ENCODE assay signal across 8 mouse cellular contexts in the genomic region with DNA sequence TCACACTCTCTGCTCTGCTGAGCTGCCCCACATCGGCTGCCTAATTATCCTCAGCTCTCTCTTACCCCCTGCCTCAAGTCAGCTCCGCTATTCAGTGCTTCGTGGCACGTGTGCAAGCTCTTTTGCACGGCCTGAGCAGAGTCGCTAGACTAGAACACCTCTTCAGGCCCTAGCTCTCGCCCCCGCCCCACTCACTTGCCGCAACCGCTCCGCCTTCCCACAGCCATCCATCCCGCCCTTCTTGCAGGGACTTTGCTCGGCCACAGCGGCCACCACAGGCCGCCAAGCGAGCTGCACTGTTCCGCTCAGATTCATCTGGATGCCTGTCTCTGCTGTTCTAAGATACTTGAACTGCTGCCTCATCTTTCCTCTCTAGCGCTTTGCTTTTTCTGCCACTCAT. TPM values are rescaled to one million over a fixed set of nuclear protein-coding genes. Genes with fewer than 3 reads are reported as not detected.
DNase-seq lines count a peak whose midpoint lies in the region; ATAC-seq and TF ChIP-seq lines count a peak whose summit lies in the region.

No protein-coding gene starts in this region.

- H3K9me3 ChIP-seq in hindbrain, embryonic 11.5 days (ENCODE audit: control insufficient read depth, low read length), result no peaks in the 10 kb centered on the region
- H3K9me3 ChIP-seq in lung, postnatal 0 days (ENCODE audit: low read length), result no peaks in the 10 kb centered on the region

- H3K27ac ChIP-seq in hindbrain, embryonic 11.5 days (ENCODE audit: low read depth, low read length), result no peak overlapping the region
- H3K27ac ChIP-seq in lung, postnatal 0 days (ENCODE audit: low read length), result no peak overlapping the region

- peak overlapping the region; percentile 39 for H3K4me3 ChIP-seq in hindbrain, embryonic 11.5 days (ENCODE audit: low read depth, low read length)
- H3K4me3 ChIP-seq in lung, postnatal 0 days (ENCODE audit: low read depth, low read length), result 0 out of 2 replicates have a peak overlapping the region, but pooled peaks have one; percentile 8

- TF ChIP-seq EP300 in lung, postnatal 0 days (IDR thresholded peaks at IDR 0.05), result no peak

- POLR2A ChIA-PET in Patski (lab: Charles Lee), result interaction anchor here (0.6 kb wide), 1 partner anchor 22 kb away, joined by 3 read pairs; no protein-coding TSS in a partner anchor

- peak overlapping the region; percentile 71 for H3K4me2 ChIP-seq in hindbrain, embryonic 11.5 days (replicated peaks; ENCODE audit: low read depth, low read length)
- H3K4me2 ChIP-seq in lung, postnatal 0 days (replicated peaks; ENCODE audit: low read depth, low read length), result peak overlapping the region; percentile 57

- DNase-seq in Patski (ENCODE audit: low read depth, low spot score), result no peak
- DNase-seq in cerebellum, adult 9-11 months, result peak; percentile 77
- DNase-seq in frontal cortex, adult 2 months (ENCODE audit: extremely low spot score in 1 of 2, low spot score in 1 of 2), result peak; percentile 28 to 82
- peak; percentile 85 for DNase-seq in hindbrain, embryonic 11.5 days (ENCODE audit: low spot score)
- peak; percentile 74 to 81 for DNase-seq in layer of hippocampus, postnatal 10 days (ENCODE audit: low spot score in 2 of 2)
- DNase-seq in lung, postnatal 0 days (ENCODE audit: low spot score), result peak; percentile 91
- DNase-seq in ovary, postnatal 10 days (ENCODE audit: low spot score), result peak; percentile 9
- peak; percentile 85 for DNase-seq in thymus, postnatal 0 days (ENCODE audit: low spot score)

- H3K36me3 ChIP-seq in hindbrain, embryonic 11.5 days (ENCODE audit: control insufficient read depth, insufficient read depth, low read length), result no peaks in the 10 kb centered on the region
- no peaks in the 10 kb centered on the region for H3K36me3 ChIP-seq in lung, postnatal 0 days (ENCODE audit: insufficient read depth, low read length)

- H3K27me3 ChIP-seq in Patski, result no peaks in the 10 kb centered on the region
- H3K27me3 ChIP-seq in hindbrain, embryonic 11.5 days (ENCODE audit: control insufficient read depth, insufficient read depth, low read length), result no peaks in the 10 kb centered on the region
- H3K27me3 ChIP-seq in lung, postnatal 0 days (replicated peaks; ENCODE audit: insufficient read depth, low read length), result no peaks in the 10 kb centered on the region

- peak; percentile 58 for TF ChIP-seq CTCF in Patski (IDR thresholded peaks at IDR 0.05)
- TF ChIP-seq CTCF in lung, postnatal 0 days (IDR thresholded peaks at IDR 0.05), result peak; percentile 89

- H3K9ac ChIP-seq in hindbrain, embryonic 11.5 days (ENCODE audit: low read depth, low read length), result peak overlapping the region; percentile 64
- no peak overlapping the region for H3K9ac ChIP-seq in lung, postnatal 0 days (replicated peaks; ENCODE audit: low read depth)

- in situ Hi-C loops in Patski (cut with MboI; ENCODE audit: low pct_unique_long_range_greater_than_20kb), result loop anchor here (5.0 kb wide), 1 partner anchor 72 kb away; the partner anchor contains the start of genes Atf5, Il4i1 and Nup62

- peaks cover 5% of the 10 kb centered on the region; the same call in 1 of the 2 replicates for H3K4me1 ChIP-seq in hindbrain, embryonic 11.5 days (replicated peaks; ENCODE audit: control insufficient read depth, insufficient read depth, low read length)
- H3K4me1 ChIP-seq in lung, postnatal 0 days (ENCODE audit: insufficient read depth, low read depth, low read length), result peaks cover 5% of the 10 kb centered on the region; the same call in 1 of the 2 replicates

- peak; percentile 81 for ATAC-seq in Patski
- peak; percentile 65 for ATAC-seq in hindbrain, embryonic 11.5 days (ENCODE audit: low FRiP score)
- peak; percentile 46 for ATAC-seq in lung, postnatal 0 days

- under 1% methylated on average over 18 of the region's 18 CpGs for WGBS in hindbrain, embryonic 11.5 days
- WGBS in lung, postnatal 0 days, result under 1% methylated on average over 18 of the region's 18 CpGs

- CTCF ChIA-PET in Patski (lab: Charles Lee), result interaction anchor here (0.6 to 1.6 kb wide), 10 partner anchors 8 to 100 kb away, joined by 3 to 5 read pairs (median 4); no protein-coding TSS in a partner anchor

RNA-seq across cellular contexts. Expression of gene Vrk3, which starts 3.1 kb away (rescaled TPM):
- 51.5 TPM for polyA plus RNA-seq in Patski (2021)
- 33.9 and 38.2 TPM in 2 replicates for polyA plus RNA-seq in frontal cortex, adult 2 months (2012; rRNA removed)
- 32.5 and 36.7 TPM in 2 replicates for polyA plus RNA-seq in hindbrain, embryonic 11.5 days (2014; fragmentation: Nextera tagmentation; extraction: Ambion mirVana)
- total RNA-seq in layer of hippocampus, postnatal 10 days (2021), result 10 to 100 TPM; 27.7 to 31.5 TPM
- polyA plus RNA-seq in lung, postnatal 0 days (2015; fragmentation: Nextera tagmentation; extraction: Ambion mirVana), result 45.1 and 48.3 TPM in 2 replicates
- 63.7 and 66.8 TPM in 2 replicates for polyA plus RNA-seq in thymus, postnatal 0 days (2015; fragmentation: Nextera tagmentation; extraction: Ambion mirVana)

RNA-seq across cellular contexts. Expression of gene Zfp473, which starts 5.8 kb away (rescaled TPM):
- 1.8 TPM for polyA plus RNA-seq in Patski (2021)
- polyA plus RNA-seq in frontal cortex, adult 2 months (2012; rRNA removed), result 0.55 and 0.62 TPM in 2 replicates
- polyA plus RNA-seq in hindbrain, embryonic 11.5 days (2014; fragmentation: Nextera tagmentation; extraction: Ambion mirVana), result 3.0 and 3.7 TPM in 2 replicates
- total RNA-seq in layer of hippocampus, postnatal 10 days (2021), result under 1 TPM; 0.16 to 0.53 TPM
- polyA plus RNA-seq in lung, postnatal 0 days (2015; fragmentation: Nextera tagmentation; extraction: Ambion mirVana), result 0.31 and 0.38 TPM in 2 replicates
- 0.82 and 1.7 TPM in 2 replicates for polyA plus RNA-seq in thymus, postnatal 0 days (2015; fragmentation: Nextera tagmentation; extraction: Ambion mirVana)

RNA-seq across cellular contexts. Expression of gene Izumo2, which starts 36.5 kb away (rescaled TPM):
- not detected for polyA plus RNA-seq in Patski (2021)
- polyA plus RNA-seq in frontal cortex, adult 2 months (2012; rRNA removed), result not detected in 2 replicates
- polyA plus RNA-seq in hindbrain, embryonic 11.5 days (2014; fragmentation: Nextera tagmentation; extraction: Ambion mirVana), result not detected in 2 replicates
- total RNA-seq in layer of hippocampus, postnatal 10 days (2021), result not detected
- polyA plus RNA-seq in lung, postnatal 0 days (2015; fragmentation: Nextera tagmentation; extraction: Ambion mirVana), result not detected in 2 replicates
- not detected in 2 replicates for polyA plus RNA-seq in thymus, postnatal 0 days (2015; fragmentation: Nextera tagmentation; extraction: Ambion mirVana)
